Mouse (Mus musculus): ENCODE results near the gene Plek2. TPM values are rescaled to one million over a fixed set of nuclear protein-coding genes. Genes with fewer than 3 reads are reported as not detected.

Plek2 gene
- total RNA-seq, 2 experiments from 2014 or later = 1.5 to 2.9 TPM

Other genes starting within 250 kb of the Plek2 start
- under 1 TPM in 1 of 2 experiments, not detected in 1; 0.36 TPM for gene Fam71d, start 215.4 kb downstream of the Plek2 start, total RNA-seq (2021)
- gene Mpp5, start 158.1 kb downstream of the Plek2 start, total RNA-seq (2021) = 10 to 100 TPM; 18.4 to 26.1 TPM
- gene Atp6v1d, start 45.3 kb downstream of the Plek2 start, total RNA-seq (2021) = 10 to 100 TPM; 48.4 to 57.7 TPM
- 10 to 100 TPM; 71.2 to 78.5 TPM for gene Eif2s1, start 45.1 kb downstream of the Plek2 start, total RNA-seq (2021)
- gene Tmem229b, start 100.7 kb upstream of the Plek2 start, total RNA-seq (2021) = 10 to 100 TPM; 18.3 to 19.8 TPM
- gene Plekhh1, start 122.2 kb upstream of the Plek2 start, total RNA-seq (2021) = 1 to 10 TPM; 2.7 to 6.7 TPM
- 10 to 100 TPM; 10.7 to 12.5 TPM for gene Pigh, start 182.7 kb upstream of the Plek2 start, total RNA-seq (2021)
- gene Arg2, start 223.8 kb upstream of the Plek2 start, total RNA-seq (2021) = 1 to 10 TPM in 1 of 2 experiments, under 1 TPM in 1; 0.65 to 1.1 TPM